Mouse (Mus musculus) erythroblast, embryonic 14.5 days (primary cell): ENCODE results near the gene C1ql1.

Source experiments
- GATA1 ChIP-seq: IDR thresholded peaks from 2 replicates; pipeline ENCODE4 v1.6.1; 2012; ENCODE audit warnings: low read length, inconsistent platforms, mixed read lengths
- TAL1 ChIP-seq: IDR thresholded peaks from 3 replicates; pipeline ENCODE4 v1.6.1; 2012; ENCODE audit warnings: low read length, inconsistent platforms, mixed read lengths

- TF ChIP-seq GATA1 (no peak), TAL1 (no peak)
These were observed 6.4 kb upstream of the C1ql1 start for GRCm38 (mm10) chr11:102952922-102953321.
